Mouse (Mus musculus): ENCODE results near the gene Gm28372.

The Gm28372 gene

DNA sequence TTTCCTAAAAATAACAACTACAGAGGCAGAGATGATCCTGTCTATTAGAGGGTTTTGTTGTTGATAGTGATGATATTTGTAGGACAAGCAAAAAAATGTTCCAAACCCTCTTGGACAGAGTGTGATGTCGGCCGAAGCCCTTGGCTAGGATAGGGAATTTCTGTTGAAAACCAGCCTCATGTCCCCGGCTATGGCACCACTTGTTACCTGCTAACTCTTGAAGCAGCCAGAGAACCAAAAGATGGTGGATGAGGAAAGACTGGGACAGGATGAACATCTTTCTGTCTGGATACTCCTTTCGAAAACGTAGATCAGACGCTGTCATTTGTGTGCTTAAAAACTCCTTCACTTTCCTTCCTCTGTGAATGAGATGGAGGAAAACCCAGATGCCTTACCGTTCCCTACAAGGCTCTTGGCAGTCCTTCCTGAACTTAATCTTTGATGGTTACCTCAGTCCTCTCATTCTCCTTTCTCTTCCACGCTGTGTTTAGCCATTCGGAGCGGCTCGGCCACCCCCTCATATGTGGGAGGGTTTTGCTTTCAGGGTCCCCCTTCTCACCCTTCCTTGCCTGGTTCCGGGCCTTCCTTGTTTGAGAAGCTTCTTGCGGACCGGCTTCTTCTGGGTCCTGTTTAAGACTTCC lies 46.2 kb downstream of the Gm28372 start:
- peak; percentile 18 for DNase-seq (ENCODE audit: low read depth)

DNA sequence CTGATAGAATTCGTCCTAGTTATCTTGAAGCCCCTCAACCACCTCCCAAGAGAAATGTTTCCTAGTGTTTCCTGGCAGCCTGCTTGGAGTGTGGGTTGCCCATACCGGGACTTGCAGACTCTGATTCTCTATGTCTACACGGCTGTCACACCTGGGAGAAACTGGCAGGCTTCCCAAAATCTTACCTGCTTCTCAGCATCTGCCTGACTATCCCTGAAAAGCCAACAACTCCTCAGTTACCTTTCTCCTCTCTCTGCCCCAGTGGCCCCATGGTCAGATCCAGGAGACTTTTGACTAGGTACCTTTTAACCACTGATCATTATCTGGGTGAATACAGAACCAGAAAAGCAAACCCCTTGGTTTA lies 46.7 kb downstream of the Gm28372 start:
- no peak for DNase-seq (ENCODE audit: low read depth)

DNA sequence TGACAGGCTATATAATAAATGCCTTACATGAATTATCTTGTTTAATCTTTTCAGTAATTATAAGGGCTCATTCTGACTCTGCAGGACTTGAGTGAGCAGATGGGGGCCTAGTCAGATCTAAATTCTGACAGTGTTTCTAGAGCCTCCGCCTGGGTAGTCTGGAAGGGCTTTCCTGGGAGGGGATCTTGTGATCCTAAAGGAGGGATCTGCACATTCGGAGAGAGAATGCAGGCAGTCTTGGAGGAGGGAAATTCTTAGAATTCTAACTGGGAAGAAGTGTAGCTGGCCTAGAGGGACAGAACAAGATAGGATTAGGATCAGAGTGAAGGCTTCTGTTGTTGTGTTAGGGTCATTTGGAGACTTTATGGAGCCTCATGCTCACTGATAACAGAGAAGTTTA lies 47.2 kb downstream of the Gm28372 start:
- no peak for DNase-seq (ENCODE audit: low read depth)

DNA sequence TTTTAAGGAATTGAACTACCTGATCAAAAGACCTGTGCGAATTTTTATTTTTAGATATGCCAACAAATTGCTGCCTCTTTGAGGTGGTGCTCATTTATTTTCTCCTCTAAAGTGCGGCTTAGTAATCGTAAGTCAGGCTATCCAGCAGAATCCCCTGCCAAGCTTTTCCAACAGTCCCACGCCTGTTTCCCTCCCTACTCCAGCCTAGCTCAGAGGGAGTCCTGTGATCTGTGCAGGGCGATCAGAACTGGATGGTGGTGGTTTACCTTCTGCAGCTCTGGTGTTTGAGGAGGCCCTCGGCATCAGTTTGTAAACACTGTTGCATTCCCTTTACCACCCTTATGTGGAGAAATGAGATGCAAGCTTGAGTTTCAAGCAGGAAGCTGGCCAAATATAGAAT lies 48.4 kb downstream of the Gm28372 start:
- no peak for DNase-seq (ENCODE audit: low read depth)

DNA sequence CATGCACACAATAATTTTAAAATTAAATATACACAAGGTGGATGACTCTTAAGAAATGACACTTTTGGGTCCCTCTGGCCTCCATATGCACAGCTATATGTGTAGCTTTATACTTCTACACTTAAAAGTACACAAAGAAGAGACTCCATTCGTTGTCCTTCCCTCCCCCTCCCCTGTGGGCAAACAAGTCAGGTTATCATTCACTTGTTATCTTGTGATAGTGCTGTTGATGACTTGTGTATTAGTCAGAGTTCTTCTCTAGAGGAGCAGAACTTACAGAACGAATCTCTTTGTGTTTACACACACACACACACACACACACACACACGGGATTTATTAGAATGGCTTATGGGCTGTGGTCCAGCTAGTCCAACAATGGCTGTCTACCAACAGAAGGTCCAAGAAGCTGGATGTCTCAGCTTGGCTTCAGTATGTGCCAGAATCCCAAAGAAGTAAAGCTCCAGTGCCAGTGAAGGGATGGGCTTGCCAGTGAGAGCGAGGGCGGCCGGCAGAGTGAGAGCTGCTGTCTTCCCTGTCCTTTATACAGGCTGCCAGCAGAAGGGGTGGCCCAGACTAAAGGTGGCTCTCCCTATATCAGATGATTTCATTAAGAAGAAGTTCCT lies 49.8 kb downstream of the Gm28372 start:
- no peak for DNase-seq (ENCODE audit: low read depth)
